Mouse (Mus musculus) kidney, adult 9 months (tissue): ENCODE measurements at regions not wholly inside any gene's neighbourhood (a gene's known extent, or its start where the extent isn't known, plus 50 kb on each side); places are given as distances from the start of the nearest gene placed in this dataset.

Experiments
- DNase-seq: peaks from one replicate; pipeline ENCODE4 v3.0.0; 2022

- no peak for DNase-seq
Measured at GRCm38 (mm10) chr14:118318524-118318923, 51.8 kb downstream of the Gm9376 start.

GRCm38 (mm10) chr14:118320101-118320500, 53.3 kb downstream of the Gm9376 start:
- no peak for DNase-seq

- DNase-seq: no peak
Measured at GRCm38 (mm10) chr14:118321083-118321482, 54.3 kb downstream of the Gm9376 start.

- DNase-seq: no peak
Measured at GRCm38 (mm10) chr14:118322003-118322821, 55.5 kb downstream of the Gm9376 start.

GRCm38 (mm10) chr14:118322865-118323264, 56.1 kb downstream of the Gm9376 start:
- DNase-seq: no peak

GRCm38 (mm10) chr14:118338071-118338470, 71.3 kb downstream of the Gm9376 start:
- no peak for DNase-seq

- no peak for DNase-seq
Measured at GRCm38 (mm10) chr14:118362931-118363330, 96.2 kb downstream of the Gm9376 start.

- no peak for DNase-seq
Measured at GRCm38 (mm10) chr14:118363391-118363821, 96.6 kb downstream of the Gm9376 start.

GRCm38 (mm10) chr14:118366522-118366921, 99.8 kb downstream of the Gm9376 start:
- DNase-seq: no peak

- DNase-seq: peak; percentile 45
Measured at GRCm38 (mm10) chr14:118368619-118369431, 102.1 kb downstream of the Gm9376 start.

GRCm38 (mm10) chr14:118371336-118371735, 104.6 kb downstream of the Gm9376 start:
- no peak for DNase-seq

- no peak for DNase-seq
Measured at GRCm38 (mm10) chr14:118374819-118375520, 108.2 kb downstream of the Gm9376 start.

GRCm38 (mm10) chr14:118375641-118376040, 108.9 kb downstream of the Gm9376 start:
- DNase-seq: no peak

- no peak for DNase-seq
Measured at GRCm38 (mm10) chr14:118379624-118380023, 112.9 kb downstream of the Gm9376 start.

GRCm38 (mm10) chr14:118385529-118385932, 118.8 kb downstream of the Gm9376 start:
- no peak for DNase-seq

- DNase-seq: no peak
Measured at GRCm38 (mm10) chr14:118388061-118388460, 121.3 kb downstream of the Gm9376 start.

- peak; percentile 84 for DNase-seq
Measured at GRCm38 (mm10) chr14:118390790-118391189, 124.0 kb downstream of the Gm9376 start.

GRCm38 (mm10) chr14:118391561-118391960, 124.8 kb downstream of the Gm9376 start:
- no peak for DNase-seq

- DNase-seq: no peak
Measured at GRCm38 (mm10) chr14:118393676-118394075, 126.9 kb downstream of the Gm9376 start.

GRCm38 (mm10) chr14:118414275-118414674, 147.5 kb downstream of the Gm9376 start:
- no peak for DNase-seq

- DNase-seq: no peak
Measured at GRCm38 (mm10) chr14:118416163-118416562, 149.4 kb downstream of the Gm9376 start.

GRCm38 (mm10) chr14:118419442-118420193, 152.9 kb downstream of the Gm9376 start:
- DNase-seq: no peak
